Mouse (Mus musculus): ENCODE data around the gene Fkbp6. TPM values are rescaled to one million over a fixed set of nuclear protein-coding genes. Genes with fewer than 3 reads are reported as not detected.

Gene Fkbp6
- polyA plus RNA-seq, 1 experiment from 2014 or later = not detected

GRCm38 (mm10) chr5:135316177-135316576 lies 33.7 kb downstream of the Fkbp6 start:
- Histone ChIP-seq H3K4me3 (ENCODE audit: low read depth, low read length) (no peak overlapping the region), H3K4me1 (ENCODE audit: control insufficient read depth, insufficient read depth, low read length) (no peaks in the 10 kb centered on the region), H3K27ac (ENCODE audit: low read length) (no peak overlapping the region), H3K36me3 (ENCODE audit: control insufficient read depth, insufficient read depth, low read length) (no peaks in the 10 kb centered on the region), H3K9ac (replicated peaks; ENCODE audit: low read depth, low read length) (no peak overlapping the region), H3K4me2 (replicated peaks; ENCODE audit: low read depth, low read length) (no peak overlapping the region), H3K27me3 (ENCODE audit: control insufficient read depth, insufficient read depth, low read length) (no peaks in the 10 kb centered on the region), H3K9me3 (ENCODE audit: control insufficient read depth, low read depth, low read length) (no peaks in the 10 kb centered on the region)
- no peak for ATAC-seq (ENCODE audit: insufficient number of reproducible peaks, insufficient read depth, low FRiP score, low read depth)
- 79% methylated on average over 3 of the region's 3 CpGs for WGBS

GRCm38 (mm10) chr5:135306321-135306965 lies 43.4 kb downstream of the Fkbp6 start:
- no peak overlapping the region for H3K4me3 ChIP-seq (ENCODE audit: low read depth, low read length)
- H3K36me3 ChIP-seq (ENCODE audit: control insufficient read depth, insufficient read depth, low read length) = no peaks in the 10 kb centered on the region
- H3K27ac ChIP-seq (ENCODE audit: low read length) = no peak overlapping the region
- no peaks in the 10 kb centered on the region for H3K9me3 ChIP-seq (ENCODE audit: control insufficient read depth, low read depth, low read length)
- no peaks in the 10 kb centered on the region for H3K4me1 ChIP-seq (ENCODE audit: control insufficient read depth, insufficient read depth, low read length)
- no peaks in the 10 kb centered on the region for H3K27me3 ChIP-seq (ENCODE audit: control insufficient read depth, insufficient read depth, low read length)
- no peak overlapping the region for H3K4me2 ChIP-seq (replicated peaks; ENCODE audit: low read depth, low read length)
- 38% methylated on average over 10 of the region's 10 CpGs for WGBS
- no peak overlapping the region for H3K9ac ChIP-seq (replicated peaks; ENCODE audit: low read depth, low read length)
- no peak for ATAC-seq (ENCODE audit: insufficient number of reproducible peaks, insufficient read depth, low FRiP score, low read depth)

GRCm38 (mm10) chr5:135302454-135302853 lies 47.4 kb downstream of the Fkbp6 start:
- Histone ChIP-seq H3K9me3 (ENCODE audit: control insufficient read depth, low read depth, low read length) (no peaks in the 10 kb centered on the region), H3K4me1 (ENCODE audit: control insufficient read depth, insufficient read depth, low read length) (no peaks in the 10 kb centered on the region), H3K4me3 (ENCODE audit: low read depth, low read length) (no peak overlapping the region), H3K9ac (replicated peaks; ENCODE audit: low read depth, low read length) (no peak overlapping the region), H3K27ac (ENCODE audit: low read length) (no peak overlapping the region), H3K36me3 (ENCODE audit: control insufficient read depth, insufficient read depth, low read length) (no peaks in the 10 kb centered on the region), H3K27me3 (ENCODE audit: control insufficient read depth, insufficient read depth, low read length) (no peaks in the 10 kb centered on the region), H3K4me2 (replicated peaks; ENCODE audit: low read depth, low read length) (no peak overlapping the region)
- no peak for ATAC-seq (ENCODE audit: insufficient number of reproducible peaks, insufficient read depth, low FRiP score, low read depth)
- 75% methylated on average over 3 of the region's 3 CpGs for WGBS

GRCm38 (mm10) chr5:135301916-135302315 lies 47.9 kb downstream of the Fkbp6 start:
- Histone ChIP-seq H3K4me2 (replicated peaks; ENCODE audit: low read depth, low read length) (no peak overlapping the region), H3K9me3 (ENCODE audit: control insufficient read depth, low read depth, low read length) (no peaks in the 10 kb centered on the region), H3K4me3 (ENCODE audit: low read depth, low read length) (no peak overlapping the region), H3K9ac (replicated peaks; ENCODE audit: low read depth, low read length) (no peak overlapping the region), H3K4me1 (ENCODE audit: control insufficient read depth, insufficient read depth, low read length) (no peaks in the 10 kb centered on the region), H3K27ac (ENCODE audit: low read length) (no peak overlapping the region), H3K27me3 (ENCODE audit: control insufficient read depth, insufficient read depth, low read length) (no peaks in the 10 kb centered on the region), H3K36me3 (ENCODE audit: control insufficient read depth, insufficient read depth, low read length) (no peaks in the 10 kb centered on the region)
- ATAC-seq (ENCODE audit: insufficient number of reproducible peaks, insufficient read depth, low FRiP score, low read depth) = no peak
- 32% methylated on average over 3 of the region's 3 CpGs for WGBS

- Histone ChIP-seq H3K27me3 (ENCODE audit: control insufficient read depth, insufficient read depth, low read length) (no peaks in the 10 kb centered on the region), H3K36me3 (ENCODE audit: control insufficient read depth, insufficient read depth, low read length) (no peaks in the 10 kb centered on the region), H3K9me3 (ENCODE audit: control insufficient read depth, low read depth, low read length) (no peaks in the 10 kb centered on the region), H3K9ac (replicated peaks; ENCODE audit: low read depth, low read length) (no peak overlapping the region), H3K27ac (ENCODE audit: low read length) (no peak overlapping the region), H3K4me3 (ENCODE audit: low read depth, low read length) (no peak overlapping the region), H3K4me2 (replicated peaks; ENCODE audit: low read depth, low read length) (no peak overlapping the region), H3K4me1 (ENCODE audit: control insufficient read depth, insufficient read depth, low read length) (no peaks in the 10 kb centered on the region)
- WGBS = 82% methylated on average over 2 of the region's 2 CpGs
- ATAC-seq (ENCODE audit: insufficient number of reproducible peaks, insufficient read depth, low FRiP score, low read depth) = no peak
These were observed 57.8 kb downstream of the Fkbp6 start for GRCm38 (mm10) chr5:135292001-135292400.

GRCm38 (mm10) chr5:135291193-135291592 lies 58.7 kb downstream of the Fkbp6 start:
- WGBS = 60% methylated on average over 4 of the region's 4 CpGs

GRCm38 (mm10) chr5:135290703-135291102 lies 59.1 kb downstream of the Fkbp6 start:
- no peak overlapping the region for H3K4me3 ChIP-seq (ENCODE audit: low read depth, low read length)
- no peaks in the 10 kb centered on the region for H3K4me1 ChIP-seq (ENCODE audit: control insufficient read depth, insufficient read depth, low read length)
- no peak overlapping the region for H3K9ac ChIP-seq (replicated peaks; ENCODE audit: low read depth, low read length)
- no peak for ATAC-seq (ENCODE audit: insufficient number of reproducible peaks, insufficient read depth, low FRiP score, low read depth)
- no peaks in the 10 kb centered on the region for H3K27me3 ChIP-seq (ENCODE audit: control insufficient read depth, insufficient read depth, low read length)
- WGBS = 78% methylated on average over 6 of the region's 6 CpGs
- no peak overlapping the region for H3K27ac ChIP-seq (ENCODE audit: low read length)
- no peaks in the 10 kb centered on the region for H3K36me3 ChIP-seq (ENCODE audit: control insufficient read depth, insufficient read depth, low read length)
- H3K4me2 ChIP-seq (replicated peaks; ENCODE audit: low read depth, low read length) = no peak overlapping the region
- H3K9me3 ChIP-seq (ENCODE audit: control insufficient read depth, low read depth, low read length) = no peaks in the 10 kb centered on the region

More at GRCm38 (mm10) chr5:135291193-135291592, 58.7 kb downstream of the Fkbp6 start:
- Histone ChIP-seq H3K27ac (ENCODE audit: low read length) (no peak overlapping the region), H3K9me3 (ENCODE audit: control insufficient read depth, low read depth, low read length) (no peaks in the 10 kb centered on the region), H3K9ac (replicated peaks; ENCODE audit: low read depth, low read length) (no peak overlapping the region), H3K4me3 (ENCODE audit: low read depth, low read length) (no peak overlapping the region), H3K4me1 (ENCODE audit: control insufficient read depth, insufficient read depth, low read length) (no peaks in the 10 kb centered on the region), H3K4me2 (replicated peaks; ENCODE audit: low read depth, low read length) (no peak overlapping the region), H3K36me3 (ENCODE audit: control insufficient read depth, insufficient read depth, low read length) (no peaks in the 10 kb centered on the region), H3K27me3 (ENCODE audit: control insufficient read depth, insufficient read depth, low read length) (no peaks in the 10 kb centered on the region)
- ATAC-seq (ENCODE audit: insufficient number of reproducible peaks, insufficient read depth, low FRiP score, low read depth) = peak; percentile 46; the same call in 1 of the 2 replicates

GRCm38 (mm10) chr5:135286926-135287325 lies 62.9 kb downstream of the Fkbp6 start:
- H3K4me3 ChIP-seq (ENCODE audit: low read depth, low read length) = no peak overlapping the region
- no peak overlapping the region for H3K4me2 ChIP-seq (replicated peaks; ENCODE audit: low read depth, low read length)
- no peaks in the 10 kb centered on the region for H3K27me3 ChIP-seq (ENCODE audit: control insufficient read depth, insufficient read depth, low read length)
- ATAC-seq (ENCODE audit: insufficient number of reproducible peaks, insufficient read depth, low FRiP score, low read depth) = no peak
- H3K4me1 ChIP-seq (ENCODE audit: control insufficient read depth, insufficient read depth, low read length) = no peaks in the 10 kb centered on the region
- 74% methylated on average over 5 of the region's 5 CpGs for WGBS
- no peaks in the 10 kb centered on the region for H3K9me3 ChIP-seq (ENCODE audit: control insufficient read depth, low read depth, low read length)
- no peaks in the 10 kb centered on the region for H3K36me3 ChIP-seq (ENCODE audit: control insufficient read depth, insufficient read depth, low read length)
- no peak overlapping the region for H3K27ac ChIP-seq (ENCODE audit: low read length)
- H3K9ac ChIP-seq (replicated peaks; ENCODE audit: low read depth, low read length) = no peak overlapping the region

GRCm38 (mm10) chr5:135286185-135286584 lies 63.7 kb downstream of the Fkbp6 start:
- no peaks in the 10 kb centered on the region for H3K4me1 ChIP-seq (ENCODE audit: control insufficient read depth, insufficient read depth, low read length)
- no peaks in the 10 kb centered on the region for H3K9me3 ChIP-seq (ENCODE audit: control insufficient read depth, low read depth, low read length)
- no peak overlapping the region for H3K27ac ChIP-seq (ENCODE audit: low read length)
- no peaks in the 10 kb centered on the region for H3K36me3 ChIP-seq (ENCODE audit: control insufficient read depth, insufficient read depth, low read length)
- no peak overlapping the region for H3K9ac ChIP-seq (replicated peaks; ENCODE audit: low read depth, low read length)
- no peak overlapping the region for H3K4me2 ChIP-seq (replicated peaks; ENCODE audit: low read depth, low read length)
- no peak overlapping the region for H3K4me3 ChIP-seq (ENCODE audit: low read depth, low read length)
- WGBS = 0% methylated on average over 6 of the region's 6 CpGs
- ATAC-seq (ENCODE audit: insufficient number of reproducible peaks, insufficient read depth, low FRiP score, low read depth) = peak; percentile 46
- no peaks in the 10 kb centered on the region for H3K27me3 ChIP-seq (ENCODE audit: control insufficient read depth, insufficient read depth, low read length)

Measured in stomach, embryonic 14.5 days (tissue).